Mouse (Mus musculus): Measurements from ENCODE around the gene Ctbp2. TPM values are rescaled to one million over a fixed set of nuclear protein-coding genes. Genes with fewer than 3 reads are reported as not detected.

Ctbp2 gene
- total and polyA plus RNA-seq, 3 experiments = 74.9 to 90.7 TPM; not detected in 1

- no peak overlapping the region for H3K27ac ChIP-seq (ENCODE audit: control insufficient read depth, low read depth, low read length)
- H3K27me3 ChIP-seq (ENCODE audit: control insufficient read depth in 1 of 2, insufficient read depth in 2 of 2, low read length in 2 of 2) = no peaks in the 10 kb centered on the region
- H3K36me3 ChIP-seq (ENCODE audit: control insufficient read depth in 1 of 2, insufficient read depth in 2 of 2, low read length in 2 of 2) = no peaks in the 10 kb centered on the region; a peak in 1 of 4 replicates
- peaks cover 67% of the 10 kb centered on the region for H3K79me2 ChIP-seq (ENCODE audit: control insufficient read depth, insufficient read depth, low read length, poor library complexity)
- no peak for DNase-seq (ENCODE audit: low read depth, low spot score)
- H3K4me3 ChIP-seq (ENCODE audit: control insufficient read depth in 1 of 2, insufficient read depth in 1 of 2, low read depth in 2 of 2, low read length in 2 of 2) = no peak overlapping the region
- TF ChIP-seq RAD21 (IDR thresholded peaks at IDR 0.05; ENCODE audit: low read depth, low read length) (no peak), CHD2 (IDR thresholded peaks at IDR 0.05; ENCODE audit: low read length) (no peak), JUND (IDR thresholded peaks at IDR 0.05; ENCODE audit: low read depth, low read length) (no peak), MXI1 (IDR thresholded peaks at IDR 0.05; ENCODE audit: low read depth, low read length) (no peak), POLR2AphosphoS5 (IDR thresholded peaks at IDR 0.05; ENCODE audit: borderline replicate concordance, low read depth, low read length) (no peak)
- H3K4me1 ChIP-seq (ENCODE audit: control insufficient read depth in 1 of 2, insufficient read depth in 2 of 2, low read length in 2 of 2) = no peaks in the 10 kb centered on the region
- no peaks in the 10 kb centered on the region for H3K9me3 ChIP-seq (replicated peaks; ENCODE audit: insufficient read depth, low read length)
- H3K9ac ChIP-seq (ENCODE audit: control insufficient read depth, low read depth, low read length, poor library complexity, severe bottlenecking) = no peak overlapping the region
These were observed 11.8 kb downstream of the Ctbp2 start for GRCm38 (mm10) chr7:133112351-133112831.

GRCm38 (mm10) chr7:133109442-133109841 is 14.7 kb downstream of the Ctbp2 start:
- Histone ChIP-seq H3K9ac (ENCODE audit: control insufficient read depth, low read depth, low read length, poor library complexity, severe bottlenecking) (no peak overlapping the region), H3K36me3 (ENCODE audit: control insufficient read depth in 1 of 2, insufficient read depth in 2 of 2, low read length in 2 of 2) (no peaks in the 10 kb centered on the region; a peak in 1 of 4 replicates), H3K9me3 (replicated peaks; ENCODE audit: insufficient read depth, low read length) (no peaks in the 10 kb centered on the region), H3K79me2 (ENCODE audit: control insufficient read depth, insufficient read depth, low read length, poor library complexity) (peaks cover 57% of the 10 kb centered on the region), H3K27ac (ENCODE audit: control insufficient read depth, low read depth, low read length) (no peak overlapping the region), H3K4me1 (ENCODE audit: control insufficient read depth in 1 of 2, insufficient read depth in 2 of 2, low read length in 2 of 2) (no peaks in the 10 kb centered on the region), H3K4me3 (ENCODE audit: control insufficient read depth in 1 of 2, insufficient read depth in 1 of 2, low read depth in 2 of 2, low read length in 2 of 2) (no peak overlapping the region), H3K27me3 (ENCODE audit: control insufficient read depth in 1 of 2, insufficient read depth in 2 of 2, low read length in 2 of 2) (no peaks in the 10 kb centered on the region)
- TF ChIP-seq MAFK (IDR thresholded peaks at IDR 0.05; ENCODE audit: borderline replicate concordance, low read depth, low read length) (no peak), TAL1 (IDR thresholded peaks at IDR 0.05; ENCODE audit: low read length) (no peak), ETS1 (IDR thresholded peaks at IDR 0.05; ENCODE audit: low read depth, low read length) (no peak), POLR2AphosphoS5 (IDR thresholded peaks at IDR 0.05; ENCODE audit: borderline replicate concordance, low read depth, low read length) (no peak), MYC (IDR thresholded peaks at IDR 0.05; ENCODE audit: low read depth, low read length) (no peak), GATA1 (IDR thresholded peaks at IDR 0.05; ENCODE audit: low read depth, low read length) (no peak), EP300 (IDR thresholded peaks at IDR 0.05; ENCODE audit: low read depth in 1 of 2, low read length in 2 of 2) (no peak), MAZ (IDR thresholded peaks at IDR 0.05; ENCODE audit: low read depth, low read length) (no peak), MEF2A (IDR thresholded peaks at IDR 0.05; ENCODE audit: extremely low read depth, insufficient replicate concordance, low read depth, low read length, poor library complexity, severe bottlenecking) (no peak), RAD21 (IDR thresholded peaks at IDR 0.05; ENCODE audit: low read depth, low read length) (no peak), ZMIZ1 (IDR thresholded peaks at IDR 0.05; ENCODE audit: low read depth, low read length) (no peak), CHD1 (IDR thresholded peaks at IDR 0.05; ENCODE audit: low read depth, low read length) (no peak), BHLHE40 (IDR thresholded peaks at IDR 0.05; ENCODE audit: borderline replicate concordance, low read depth, low read length) (no peak), SIN3A (IDR thresholded peaks at IDR 0.05; ENCODE audit: low read length) (no peak), E2F4 (IDR thresholded peaks at IDR 0.05; ENCODE audit: borderline replicate concordance, low read depth, low read length) (no peak)
- DNase-seq (ENCODE audit: low read depth, low spot score) = no peak
